Mouse (Mus musculus) stomach, adult 2 months (tissue): ENCODE results near the gene Cutal. TPM values are rescaled to one million over a fixed set of nuclear protein-coding genes. Genes with fewer than 3 reads are reported as not detected.

Experiments
- polyA plus RNA-seq: library from polyadenylated mRNA; depleted of rRNA; stranded (reverse); fragments of >200 nt; gene quantifications from 2 replicates; pipeline ENCODE4 v1.2.3, GENCODE M21; 2012; rRNA removed

Gene Cutal
- 6.6 and 10.9 TPM in 2 replicates for polyA plus RNA-seq

DNA sequence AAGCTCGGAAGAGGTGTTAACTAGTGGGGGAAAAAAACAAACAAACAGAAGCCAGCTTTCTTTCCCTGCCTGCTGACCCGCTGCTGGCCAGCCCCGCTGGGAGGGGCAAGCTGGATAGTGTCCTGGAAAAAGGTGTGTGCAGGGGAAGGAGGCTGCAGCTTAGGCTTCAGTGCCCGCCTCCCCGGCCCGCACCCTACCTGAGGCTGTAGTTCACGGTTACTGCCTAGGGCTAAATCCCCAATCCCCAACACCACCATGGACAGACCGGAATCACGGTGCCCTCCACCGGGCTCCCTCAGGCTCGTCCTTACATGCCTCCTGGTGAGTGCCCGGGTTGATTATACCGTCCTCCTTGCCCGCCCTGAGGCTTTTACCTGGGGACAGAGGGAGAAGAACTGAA, at the start of gene Cutal:
Gene Cutal, plus strand, starts transcription at position 126 of the 400 bp plus-strand sequence.

DNA sequence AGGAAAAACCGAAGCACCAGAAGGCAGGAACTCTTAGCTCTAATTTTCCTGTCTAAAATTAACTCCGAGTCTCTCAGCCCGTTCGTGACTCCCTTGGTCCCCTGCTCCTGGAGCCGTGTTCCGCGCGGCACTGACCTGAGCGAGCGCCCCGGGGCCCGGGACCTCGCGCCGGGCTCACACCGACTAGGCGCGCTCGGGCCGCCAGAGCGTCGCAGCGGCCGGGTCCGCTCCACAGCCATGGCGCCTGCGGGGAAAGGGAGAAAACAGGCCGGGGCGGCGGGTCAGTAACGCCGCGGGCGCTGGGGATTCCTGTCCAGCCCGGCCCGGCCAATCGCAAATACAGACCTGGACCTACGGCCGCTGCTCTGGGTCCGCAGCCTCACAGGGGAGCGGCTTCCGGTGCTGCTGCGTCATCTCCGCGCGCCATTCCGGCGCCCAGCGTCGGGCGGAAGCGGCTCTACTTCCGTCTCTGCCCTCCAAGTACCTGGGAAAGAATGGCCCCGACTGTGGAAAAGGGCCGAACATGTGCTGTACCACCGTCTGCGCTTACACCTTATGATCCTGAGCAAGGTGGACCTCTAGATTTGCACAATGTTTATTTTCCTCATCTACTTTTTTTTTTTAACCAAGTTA, 48.3 kb upstream of the Cutal start, which contains the start of gene Fbxw2:
Gene Fbxw2, minus strand, starts transcription at position 485 of the 633 bp plus-strand sequence.

DNA sequence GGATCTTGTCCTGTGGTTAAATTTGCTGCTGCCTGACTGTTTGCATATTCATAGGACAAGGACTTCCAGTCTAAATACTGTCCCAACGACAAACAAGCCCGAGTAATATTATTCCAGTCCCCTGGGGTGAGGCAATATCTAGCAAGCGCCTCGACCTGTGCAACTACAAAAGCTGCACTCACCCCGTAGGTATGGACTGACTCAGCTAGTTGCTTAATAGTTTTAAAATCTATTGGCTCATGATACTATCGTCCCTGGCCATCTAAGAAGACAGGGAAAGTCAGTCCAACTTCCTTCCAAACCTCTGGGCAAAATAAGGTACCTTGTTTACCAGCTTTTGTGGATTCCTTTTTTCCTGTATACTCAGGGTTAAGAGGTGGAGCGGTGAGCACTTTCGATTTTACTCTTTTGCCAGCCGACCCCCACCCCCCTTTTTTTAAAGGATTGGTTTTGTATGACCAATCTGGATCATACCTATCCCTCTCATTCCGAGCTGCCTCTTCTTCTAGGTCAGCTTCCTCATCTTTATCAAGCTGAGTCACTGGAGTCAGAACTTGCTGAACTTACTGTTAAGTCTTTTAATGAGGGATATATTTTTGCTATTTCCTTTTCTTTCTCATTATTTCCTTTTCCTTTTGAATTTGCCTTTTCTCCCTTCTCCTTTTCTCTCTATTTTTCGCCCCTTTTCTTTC, 41.3 kb upstream of the Cutal start, which contains the start of gene Gm34653:
Gene Gm34653, plus strand, starts transcription at position 242 of the 692 bp plus-strand sequence.

DNA sequence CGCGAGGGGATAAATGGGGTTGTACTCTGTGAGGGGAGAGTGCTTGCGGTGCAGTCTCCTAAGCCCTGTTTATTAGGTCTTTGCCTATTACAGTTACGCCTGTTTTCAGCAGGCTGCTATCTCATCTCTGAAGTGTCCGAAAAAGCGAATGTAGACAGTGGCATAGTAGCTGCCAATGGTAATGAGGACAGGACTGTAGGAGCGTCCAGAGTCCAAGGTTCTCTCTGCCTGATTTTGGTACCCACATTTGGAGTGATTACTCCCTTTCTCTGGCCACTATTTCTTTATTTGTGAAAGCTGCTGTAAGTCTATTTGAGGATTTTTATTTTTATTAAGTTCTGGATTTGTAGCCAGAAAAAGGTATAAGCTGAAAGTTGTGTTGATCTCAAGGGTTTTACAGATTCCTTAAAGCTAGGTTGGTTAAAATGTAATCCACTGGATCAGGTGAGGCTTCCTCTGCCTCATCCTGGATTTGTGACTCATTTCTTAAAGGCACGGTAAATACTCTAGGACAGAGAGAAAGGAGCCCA, 685 bp downstream of the Cutal start, which contains the start of gene Psmd5:
Gene Psmd5, minus strand, starts transcription at position 153 of the 530 bp plus-strand sequence.

DNA sequence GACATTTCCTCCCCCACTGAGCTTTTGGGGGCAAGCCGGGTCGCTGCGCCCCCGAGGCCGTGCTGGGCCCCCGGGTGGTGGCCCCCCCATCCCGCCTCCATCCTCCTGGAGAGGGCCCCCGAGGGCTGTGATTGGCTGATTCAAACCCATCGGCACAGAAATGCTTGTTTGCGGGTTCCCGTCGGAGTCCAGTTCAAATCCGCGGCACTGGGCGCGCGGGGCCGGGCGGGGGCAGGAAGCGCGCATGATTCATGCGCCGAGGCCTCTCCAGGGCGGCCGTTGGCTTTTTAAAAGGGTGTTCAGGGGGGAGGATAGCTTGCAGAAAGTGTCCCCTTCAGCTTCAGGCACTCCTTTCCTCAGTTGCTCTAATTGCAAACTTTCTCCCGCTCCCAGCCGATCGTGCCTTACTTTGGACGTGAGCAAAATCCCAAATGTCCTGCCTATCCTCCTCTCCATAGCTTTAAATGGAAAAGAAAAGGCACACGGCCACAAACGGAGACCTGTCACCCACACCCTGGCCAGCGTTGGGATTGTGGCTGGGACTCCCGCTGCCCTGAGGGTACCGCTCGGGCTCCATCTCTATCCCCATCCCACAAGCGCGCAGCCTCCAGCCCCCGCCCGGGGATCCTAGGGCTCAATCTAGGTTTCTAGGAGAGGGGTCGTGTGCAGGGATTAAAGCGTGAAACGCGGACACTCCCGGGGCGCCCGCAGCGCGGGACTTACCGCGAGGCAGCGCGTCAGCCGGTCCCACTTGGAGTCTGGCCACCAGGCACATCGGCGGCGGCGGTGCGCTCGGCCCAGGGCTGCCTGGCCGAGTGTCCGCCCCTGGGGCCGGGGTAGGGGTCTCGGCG, 39.2 kb downstream of the Cutal start, which contains the start of gene Phf19:
Gene Phf19, minus strand, starts transcription at position 809 of the 851 bp plus-strand sequence.

Other genes with a start within 250 kb of the Cutal start
- 4.2 and 4.5 TPM in 2 replicates for gene Gapvd1, start 119.2 kb upstream of the Cutal start, polyA plus RNA-seq
- gene Hspa5, start 102.4 kb upstream of the Cutal start, polyA plus RNA-seq = 387 and 439 TPM in 2 replicates
- 12.7 and 16.2 TPM in 2 replicates for gene Rabepk, start 74.5 kb upstream of the Cutal start, polyA plus RNA-seq
- gene Fbxw2, start 48.1 kb upstream of the Cutal start, polyA plus RNA-seq = 10.6 and 11.7 TPM in 2 replicates
- not detected in 2 replicates for gene Gm34653, start 41.4 kb upstream of the Cutal start, polyA plus RNA-seq
- gene Psmd5, start 572 bp downstream of the Cutal start, polyA plus RNA-seq = 2.6 and 2.7 TPM in 2 replicates
- 0.53 and 0.58 TPM in 2 replicates for gene Phf19, start 39.6 kb downstream of the Cutal start, polyA plus RNA-seq
- 1.3 and 1.6 TPM in 2 replicates for gene Traf1, start 87.4 kb downstream of the Cutal start, polyA plus RNA-seq
- gene Hc, start 187.0 kb downstream of the Cutal start, polyA plus RNA-seq = not detected in 2 replicates
- gene AI182371, start 227.1 kb downstream of the Cutal start, polyA plus RNA-seq = 0.13 TPM in 1 of 2 replicates, not detected in the other
- gene Cntrl, start 235.1 kb downstream of the Cutal start, polyA plus RNA-seq = 1.9 and 3.3 TPM in 2 replicates